Mouse (Mus musculus): ENCODE results near the gene Rexo1. TPM values are rescaled to one million over a fixed set of nuclear protein-coding genes. Genes with fewer than 3 reads are reported as not detected.
A peak's percentile ranks its signal among the peaks of the same experiment; 100 is the strongest.
"Not testable (repeated sequence)": the region's sequence is repeated elsewhere in the genome, so short reads cannot be mapped to it uniquely, and the experiment has no call there.

Rexo1 gene
- 10 to 100 TPM; 54.2 to 60.1 (median 57.0) TPM for total RNA-seq (2022)

DNA sequence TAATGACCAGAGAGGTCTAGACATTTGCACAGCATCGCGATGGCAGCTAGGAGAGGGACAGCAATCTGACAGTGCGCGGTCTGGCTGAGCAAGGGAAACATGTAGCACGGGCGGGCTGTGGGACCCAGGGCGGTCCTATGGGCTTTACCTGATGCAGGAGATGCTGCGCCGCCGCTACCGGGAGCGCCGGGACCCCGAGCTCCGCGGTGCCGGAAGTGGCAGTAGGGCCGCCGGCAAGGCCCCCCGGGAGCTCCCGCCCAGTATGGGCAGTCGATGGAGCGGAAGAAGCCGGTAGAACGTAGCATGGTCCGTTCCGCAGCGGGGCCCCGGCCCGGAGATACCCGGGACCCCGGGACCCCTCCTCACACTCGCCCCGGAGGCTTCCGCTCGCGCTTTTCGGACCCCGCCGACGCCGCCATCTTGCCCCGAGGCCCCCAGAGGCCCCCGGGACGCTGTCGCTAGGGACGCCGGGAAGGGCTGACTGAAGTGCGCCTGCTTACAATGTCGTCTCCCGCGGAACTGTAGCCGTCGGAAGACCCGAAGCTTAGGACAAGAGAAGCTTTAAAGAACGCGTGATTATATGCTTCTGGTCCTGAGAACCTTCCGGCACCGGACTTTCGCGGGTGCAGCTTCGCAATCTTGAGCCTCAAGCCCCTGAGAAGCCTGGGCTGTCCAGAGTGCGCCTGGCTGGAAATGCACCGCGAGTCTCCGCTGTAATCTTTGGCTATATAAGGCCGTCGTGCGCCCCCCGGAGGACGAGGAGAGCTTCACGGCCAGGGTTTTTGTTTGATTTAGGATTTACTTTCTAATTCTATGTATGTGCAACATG lies at the start of gene Rexo1:
Gene Rexo1 (minus strand): TSS at position 445 of the 829 bp plus-strand sequence.
- DNase-seq: peak; percentile 87

DNA sequence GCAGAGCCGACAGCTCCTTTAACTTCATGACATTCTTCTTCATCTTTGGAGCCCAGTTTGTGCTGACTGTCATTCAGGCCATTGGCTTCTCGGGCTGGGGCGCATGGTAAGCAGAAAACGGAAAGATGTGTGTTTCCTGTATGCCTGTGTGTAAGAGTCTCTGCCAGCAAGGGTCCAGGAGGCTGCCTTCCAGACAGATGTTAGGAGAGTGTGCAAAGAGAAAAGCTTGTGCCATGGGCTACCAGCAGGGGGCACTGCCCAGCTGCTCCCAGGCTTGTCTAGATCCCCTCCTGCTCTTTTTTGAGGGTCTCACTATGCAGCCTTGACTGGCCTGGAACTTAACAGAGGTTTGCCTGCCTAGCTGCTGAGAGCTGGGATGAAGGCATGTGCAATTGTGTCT lies 49.7 kb upstream of the Rexo1 start:
- no peak for DNase-seq

DNA sequence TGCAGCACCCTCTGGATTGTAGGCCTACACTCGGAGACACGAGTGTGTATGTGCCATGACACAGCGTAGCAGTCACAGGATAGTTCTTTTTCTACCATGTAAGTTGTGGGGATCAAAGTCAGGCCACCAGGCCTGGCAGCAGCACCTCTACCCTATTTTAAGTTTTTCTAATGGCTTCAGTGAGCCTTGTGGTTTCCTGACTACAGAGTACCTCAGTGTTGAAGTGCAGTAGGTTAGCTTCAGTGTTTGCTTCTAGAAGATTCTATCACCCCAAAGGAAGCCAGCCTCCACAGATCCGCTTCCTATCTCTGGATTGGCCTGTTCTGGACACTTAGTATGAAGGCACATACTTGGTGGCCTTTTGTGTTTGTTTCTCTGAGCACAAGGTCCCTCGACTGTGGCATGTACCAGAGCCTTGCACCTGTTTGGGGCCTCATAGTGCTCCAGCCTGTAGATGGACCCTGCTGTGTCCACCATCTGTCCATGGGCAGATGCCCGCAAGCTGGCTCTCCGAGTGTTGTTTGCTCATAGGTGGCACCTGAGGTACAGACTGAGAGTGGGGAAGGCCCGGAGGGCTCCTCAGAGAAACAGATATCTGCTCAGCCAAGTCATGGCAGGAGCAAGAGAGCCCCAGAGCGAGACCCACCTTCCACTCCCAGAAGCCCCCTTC lies 48.9 kb upstream of the Rexo1 start:
- DNase-seq: no peak

DNA sequence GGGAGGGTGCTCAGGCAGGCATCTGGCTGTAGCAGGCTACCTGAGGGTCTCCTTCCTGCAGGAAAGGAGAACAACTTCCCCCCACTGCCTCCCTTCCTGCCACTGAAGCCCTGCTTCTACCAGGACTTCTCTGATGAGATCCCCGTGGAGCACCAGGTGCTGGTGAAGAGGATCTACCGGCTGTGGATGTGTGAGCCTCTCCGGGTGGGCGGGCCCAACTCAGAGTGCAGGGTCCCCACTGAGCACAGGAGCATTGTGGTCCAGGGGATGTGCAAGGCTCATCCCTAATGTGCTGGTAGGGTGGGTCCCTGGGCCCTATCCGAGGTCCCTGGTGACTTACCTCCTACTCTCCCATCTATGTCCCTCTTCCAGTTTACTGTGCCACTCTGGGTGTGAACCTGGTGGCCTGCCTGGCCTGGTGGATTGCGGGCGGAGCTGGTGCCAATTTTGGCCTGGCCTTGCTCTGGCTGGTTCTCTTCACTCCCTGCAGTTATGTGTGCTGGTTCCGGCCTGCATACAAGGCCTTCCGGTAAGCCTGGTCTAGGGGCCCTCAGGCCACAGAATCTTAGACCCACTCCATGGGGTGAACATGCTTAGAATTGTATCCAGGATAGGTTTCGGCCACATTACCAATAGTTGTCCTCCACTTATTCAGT lies 48.0 kb upstream of the Rexo1 start:
- no peak for DNase-seq

DNA sequence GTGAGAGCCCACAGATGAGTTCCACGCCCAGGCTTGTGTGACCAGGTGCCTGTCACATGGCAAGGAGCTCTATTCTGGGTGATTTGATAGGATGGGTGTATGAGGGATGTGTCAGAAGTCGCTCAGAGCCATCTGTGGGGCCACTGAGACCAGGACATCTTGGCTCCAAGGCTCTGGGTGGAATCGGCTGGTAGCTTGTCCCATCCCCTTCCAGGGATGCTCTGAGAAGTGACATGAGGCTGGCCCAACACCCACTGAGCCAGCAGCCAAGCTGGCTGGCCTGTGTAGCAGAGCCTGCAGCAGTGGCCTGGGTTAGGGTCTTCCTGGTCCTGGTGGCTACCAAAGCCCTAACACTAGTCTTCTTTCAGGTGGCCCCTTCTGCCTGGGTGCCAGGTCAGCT lies 47.1 kb upstream of the Rexo1 start:
- DNase-seq: no peak

DNA sequence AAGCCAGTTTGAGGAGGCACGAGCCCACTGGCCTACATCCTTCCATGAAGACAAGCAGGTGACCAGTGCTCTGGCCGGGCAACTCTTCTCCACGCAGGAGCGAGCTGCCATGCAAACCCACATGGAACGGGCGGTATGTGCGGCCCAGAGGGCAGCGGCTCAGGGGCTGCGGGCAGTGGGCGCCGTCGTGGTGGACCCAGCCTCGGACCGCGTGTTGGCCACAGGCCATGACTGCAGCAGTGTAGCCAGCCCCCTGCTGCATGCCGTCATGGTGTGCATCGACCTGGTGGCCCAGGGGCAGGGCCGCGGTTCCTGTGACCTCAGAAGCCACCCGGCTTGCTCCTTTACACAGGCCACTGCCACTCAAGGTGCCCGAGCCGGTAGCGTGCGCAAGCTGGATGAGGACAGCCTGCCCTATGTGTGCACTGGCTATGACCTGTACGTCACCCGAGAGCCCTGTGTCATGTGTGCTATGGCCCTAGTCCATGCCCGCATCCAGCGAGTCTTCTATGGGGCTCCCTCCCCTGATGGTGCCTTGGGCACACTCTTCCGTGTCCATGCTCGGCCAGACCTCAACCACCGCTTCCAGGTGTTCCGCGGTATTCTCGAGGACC lies 45.5 kb upstream of the Rexo1 start:
- DNase-seq: no peak

DNA sequence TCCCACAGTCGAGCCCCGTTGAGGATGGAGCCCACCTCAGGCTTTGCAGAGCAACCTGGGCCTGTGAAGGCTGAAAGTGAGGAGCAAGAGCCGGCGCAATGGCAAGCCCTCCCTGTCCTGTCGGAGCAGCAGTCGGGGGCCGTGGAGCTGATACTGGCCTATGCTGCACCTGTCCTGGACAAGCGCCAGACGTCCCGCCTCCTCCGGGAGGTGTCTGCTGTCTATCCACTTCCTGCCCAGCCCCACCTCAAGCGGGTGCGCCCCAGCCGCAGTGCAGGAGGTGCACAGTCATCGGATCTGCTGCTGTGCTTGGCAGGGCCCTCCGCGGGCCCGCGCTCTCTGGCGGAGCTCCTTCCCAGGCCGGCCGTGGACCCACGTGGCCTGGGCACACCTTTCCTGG lies 44.9 kb upstream of the Rexo1 start:
- DNase-seq: no peak

DNA sequence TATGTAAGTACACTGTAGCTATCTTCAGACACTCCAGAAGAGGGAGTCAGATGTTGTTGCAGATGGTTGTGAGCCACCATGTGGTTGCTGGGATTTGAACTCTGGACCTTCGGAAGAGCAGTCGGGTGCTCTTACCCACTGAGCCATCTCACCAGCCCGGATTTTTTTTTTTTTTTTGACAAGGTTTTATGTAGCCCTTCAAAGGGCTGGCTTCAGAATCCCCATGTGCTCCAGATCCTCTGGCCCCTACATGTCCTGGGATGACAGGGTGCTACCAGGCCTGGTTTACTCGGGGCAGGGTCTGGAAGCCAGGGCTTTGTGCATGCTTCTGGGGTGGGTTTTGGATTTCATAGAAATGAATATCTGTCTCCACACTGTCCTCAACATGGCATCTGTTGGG lies 44.4 kb upstream of the Rexo1 start, which contains the start of gene Gm49322:
Gene Gm49322 (plus strand): TSS at position 301 of the 400 bp plus-strand sequence.
- DNase-seq: not testable (repeated sequence)

DNA sequence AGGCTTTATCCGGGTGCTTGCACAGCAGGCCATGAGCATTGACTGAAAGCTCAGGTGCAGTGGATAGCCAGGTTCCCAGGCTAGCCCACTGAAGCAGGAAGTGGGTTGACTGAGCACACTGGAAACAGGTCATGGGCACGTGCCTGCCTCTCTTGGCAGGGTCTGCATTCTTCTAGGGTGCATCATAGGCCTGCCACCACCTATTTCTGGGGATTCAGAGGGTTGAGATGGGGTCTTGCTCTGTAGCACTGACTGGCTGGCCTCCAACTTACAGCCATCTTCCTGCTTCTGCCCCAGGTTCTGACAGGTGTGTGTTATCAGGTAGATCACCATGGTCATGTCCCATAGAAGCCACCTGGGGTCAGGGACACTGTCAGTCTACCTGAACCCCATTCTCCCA lies 43.6 kb upstream of the Rexo1 start:
- DNase-seq: no peak

DNA sequence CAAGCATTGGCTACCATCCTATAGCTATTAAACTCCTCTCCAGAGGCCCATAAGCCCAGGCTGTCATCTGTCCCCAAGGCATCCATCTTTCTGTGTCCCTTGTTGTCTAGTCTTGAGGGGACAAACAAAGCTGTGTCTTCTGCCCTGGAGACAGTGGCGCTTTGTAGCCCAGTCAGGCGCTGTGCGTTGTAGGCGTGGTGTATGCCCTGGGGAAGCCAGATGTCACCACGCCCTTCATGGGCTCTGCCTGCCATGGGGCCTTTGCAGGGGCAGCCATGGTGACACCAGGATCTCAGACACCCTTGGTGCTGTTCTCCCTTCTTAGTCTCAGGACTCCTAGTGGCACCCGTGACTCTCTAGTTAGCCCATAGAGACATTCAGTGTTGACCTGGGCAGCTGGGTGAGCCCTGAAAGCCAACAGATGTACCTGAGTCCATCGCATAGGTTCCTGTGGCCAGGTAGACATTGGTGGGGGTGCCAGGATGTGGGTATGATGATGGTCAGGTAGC lies 42.7 kb upstream of the Rexo1 start:
- no peak for DNase-seq

DNA sequence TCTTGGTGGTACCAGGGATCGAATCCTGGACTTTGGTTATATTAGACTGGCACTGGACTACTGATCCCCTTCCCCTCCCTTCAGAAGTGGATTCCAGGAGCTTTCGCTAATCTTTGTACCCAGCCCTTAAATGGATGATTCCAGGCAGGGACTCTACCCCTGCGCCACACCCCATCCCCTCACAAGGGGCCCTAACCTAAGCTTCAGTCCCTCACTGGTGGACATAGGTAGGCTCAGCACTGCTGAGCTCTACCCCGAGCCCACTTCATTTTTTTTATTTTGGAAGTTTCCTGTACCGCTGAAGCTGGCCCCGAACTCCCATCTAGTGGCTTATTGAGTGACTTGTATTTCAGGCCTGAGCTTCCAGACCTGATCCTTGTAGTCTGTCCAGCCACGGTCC lies 42.0 kb upstream of the Rexo1 start:
- DNase-seq: no peak

DNA sequence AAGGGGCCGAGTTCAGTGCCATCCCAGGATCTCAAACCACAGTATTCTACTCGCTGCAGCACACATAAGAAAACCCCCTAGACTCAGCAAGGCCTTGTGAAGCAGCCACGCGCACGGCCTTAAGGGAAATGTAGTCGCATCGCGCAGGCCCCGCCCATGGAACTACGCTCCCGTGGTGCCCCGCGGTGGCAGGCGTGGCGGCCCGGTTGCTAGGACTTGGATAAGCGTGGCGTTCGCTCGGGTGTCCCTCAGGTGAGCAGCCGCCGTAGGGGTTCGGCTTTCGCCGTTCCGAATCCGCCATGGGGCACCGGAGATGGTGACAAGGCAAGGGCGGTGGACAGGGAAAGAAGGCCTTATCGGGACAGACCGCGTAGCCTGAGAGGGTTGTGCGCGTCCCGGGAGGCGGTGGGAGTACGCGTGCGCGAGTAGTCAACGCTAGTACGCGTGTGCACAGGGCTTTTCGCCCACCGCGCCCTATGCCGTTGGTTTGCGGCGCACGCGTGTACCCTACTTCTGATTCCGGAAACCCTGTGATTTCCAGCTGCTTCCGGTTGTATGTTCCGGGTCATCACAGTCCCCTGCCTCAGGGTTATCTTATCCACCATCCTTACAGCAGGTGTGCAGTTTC lies 41.5 kb upstream of the Rexo1 start, which contains the start of the genes Scamp4 and Adat3:
Gene Scamp4 (plus strand): TSS at position 175 of the 628 bp plus-strand sequence.
Gene Adat3 (plus strand): TSS at position 183 of the 628 bp plus-strand sequence.
- DNase-seq: peak; percentile 91

DNA sequence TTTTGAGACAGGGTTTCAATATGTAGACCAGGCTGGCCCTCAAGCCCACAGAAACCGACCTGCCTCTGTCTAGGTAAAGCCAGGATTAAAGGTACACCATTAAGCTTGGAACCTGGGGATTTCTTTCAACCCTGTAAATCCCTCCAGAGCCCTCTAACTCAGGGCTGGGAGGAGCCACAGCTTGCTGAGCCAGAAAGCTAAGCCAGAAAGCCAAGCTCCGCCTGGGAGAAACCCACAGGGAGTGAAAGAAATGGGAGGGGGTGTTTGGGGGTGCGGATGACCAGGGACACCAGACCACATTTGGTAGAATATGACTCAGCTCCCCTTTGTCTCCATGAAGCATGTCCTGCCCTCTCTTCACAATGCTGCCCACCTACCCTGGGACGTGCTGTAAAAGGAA lies 35.0 kb upstream of the Rexo1 start:
- no peak for DNase-seq

DNA sequence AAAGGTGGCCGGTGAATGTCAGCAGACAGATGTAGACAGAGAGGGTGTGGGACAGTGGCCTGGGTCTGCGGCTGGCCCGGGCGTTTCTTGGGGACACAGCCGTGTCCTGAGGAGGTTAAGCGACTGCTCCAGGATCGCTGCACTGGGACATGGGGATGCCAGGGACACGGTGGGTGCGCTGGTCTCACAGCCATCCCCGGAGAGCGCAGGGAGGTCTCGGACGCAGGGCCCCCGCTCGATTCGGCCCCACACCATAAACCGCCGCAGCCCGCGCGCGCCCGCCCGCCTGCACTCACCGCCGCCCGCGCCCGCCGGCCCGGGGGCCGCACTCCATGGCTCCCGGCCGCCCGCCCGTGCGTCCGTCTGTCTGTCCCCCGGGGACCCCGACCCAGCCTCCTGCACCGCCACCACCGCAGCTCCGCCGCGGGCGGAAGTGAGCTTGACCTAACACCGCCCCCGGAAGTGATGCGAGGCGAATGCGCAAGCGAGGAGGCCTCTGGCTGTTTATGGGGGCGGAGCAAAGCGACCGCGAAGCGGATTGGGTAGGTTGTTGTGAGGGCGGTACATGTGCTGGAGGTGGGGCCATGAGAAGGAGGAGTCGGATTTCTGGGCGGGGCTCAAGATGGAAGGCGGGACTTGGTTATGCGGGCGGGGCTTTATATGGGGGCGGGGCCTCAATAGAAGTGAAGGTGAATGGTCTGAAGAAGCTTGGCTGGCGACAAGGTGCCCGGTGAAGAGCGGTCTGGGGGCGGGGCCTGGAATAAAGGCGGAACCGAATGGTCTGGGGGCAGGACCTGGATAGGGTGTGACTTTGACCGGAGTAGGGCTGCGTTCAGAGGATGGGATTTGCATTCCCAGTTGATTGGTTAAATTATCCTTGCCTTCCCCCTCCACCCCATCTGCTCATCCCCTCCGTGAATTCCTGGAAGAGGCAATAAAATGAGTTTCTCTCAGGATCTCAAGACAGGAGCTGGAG lies 28.8 kb upstream of the Rexo1 start, which contains the start of gene Abhd17a:
Gene Abhd17a (minus strand): TSS at position 463 of the 976 bp plus-strand sequence.
- DNase-seq: peak; percentile 94

DNA sequence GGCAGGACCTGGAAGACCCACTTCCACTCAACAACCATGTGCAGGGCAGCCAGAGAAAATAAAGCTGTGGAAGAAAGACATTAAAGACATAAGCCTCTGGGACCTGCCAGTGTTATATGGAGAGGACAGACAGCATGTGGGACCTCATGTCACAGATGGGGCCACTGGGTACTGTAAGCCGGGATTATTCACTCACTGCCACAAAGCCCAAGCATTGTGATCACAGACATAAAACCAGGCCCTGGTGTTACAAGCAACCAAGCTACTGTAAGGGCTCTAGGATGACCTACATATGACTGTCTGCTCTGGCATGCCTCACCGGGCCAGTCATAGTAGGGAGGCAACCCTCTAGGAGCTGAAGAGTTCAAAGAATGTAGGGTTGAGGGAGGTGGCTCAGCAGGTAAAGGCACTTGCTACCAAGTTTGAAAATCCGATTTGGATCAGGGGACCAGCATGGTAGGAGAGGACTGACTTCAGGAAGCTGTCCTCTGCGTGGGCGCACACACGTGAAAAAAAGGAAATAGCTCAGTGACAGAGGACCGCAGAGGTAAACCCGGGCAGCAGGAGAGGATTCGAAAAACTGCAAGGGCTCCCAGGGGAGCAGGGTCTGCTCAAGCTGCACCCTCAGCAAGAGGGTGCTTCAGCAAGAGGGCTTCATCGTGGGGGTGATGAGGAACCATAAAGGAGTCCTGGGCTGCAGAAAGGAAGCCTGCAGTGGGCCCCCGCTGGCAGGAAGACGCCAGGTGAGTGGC lies 27.9 kb upstream of the Rexo1 start:
- no peak for DNase-seq

DNA sequence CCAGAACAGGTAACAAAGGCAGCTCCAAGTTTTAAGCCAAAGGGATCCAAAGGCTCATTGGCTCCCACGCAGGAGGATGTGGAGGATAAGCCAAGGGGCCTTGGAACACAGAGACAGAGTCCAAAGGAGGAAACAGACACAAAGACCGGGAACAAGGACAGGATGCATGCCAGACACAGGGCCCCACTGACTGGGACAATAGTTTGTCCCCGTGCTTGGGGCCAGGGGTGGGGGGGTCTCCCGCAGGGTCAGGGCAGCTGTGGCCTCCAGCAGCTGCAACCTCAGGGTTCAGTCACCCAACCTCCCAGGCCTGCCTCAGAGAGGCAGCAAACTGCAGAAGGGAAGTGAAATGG lies 25.9 kb upstream of the Rexo1 start:
- no peak for DNase-seq

DNA sequence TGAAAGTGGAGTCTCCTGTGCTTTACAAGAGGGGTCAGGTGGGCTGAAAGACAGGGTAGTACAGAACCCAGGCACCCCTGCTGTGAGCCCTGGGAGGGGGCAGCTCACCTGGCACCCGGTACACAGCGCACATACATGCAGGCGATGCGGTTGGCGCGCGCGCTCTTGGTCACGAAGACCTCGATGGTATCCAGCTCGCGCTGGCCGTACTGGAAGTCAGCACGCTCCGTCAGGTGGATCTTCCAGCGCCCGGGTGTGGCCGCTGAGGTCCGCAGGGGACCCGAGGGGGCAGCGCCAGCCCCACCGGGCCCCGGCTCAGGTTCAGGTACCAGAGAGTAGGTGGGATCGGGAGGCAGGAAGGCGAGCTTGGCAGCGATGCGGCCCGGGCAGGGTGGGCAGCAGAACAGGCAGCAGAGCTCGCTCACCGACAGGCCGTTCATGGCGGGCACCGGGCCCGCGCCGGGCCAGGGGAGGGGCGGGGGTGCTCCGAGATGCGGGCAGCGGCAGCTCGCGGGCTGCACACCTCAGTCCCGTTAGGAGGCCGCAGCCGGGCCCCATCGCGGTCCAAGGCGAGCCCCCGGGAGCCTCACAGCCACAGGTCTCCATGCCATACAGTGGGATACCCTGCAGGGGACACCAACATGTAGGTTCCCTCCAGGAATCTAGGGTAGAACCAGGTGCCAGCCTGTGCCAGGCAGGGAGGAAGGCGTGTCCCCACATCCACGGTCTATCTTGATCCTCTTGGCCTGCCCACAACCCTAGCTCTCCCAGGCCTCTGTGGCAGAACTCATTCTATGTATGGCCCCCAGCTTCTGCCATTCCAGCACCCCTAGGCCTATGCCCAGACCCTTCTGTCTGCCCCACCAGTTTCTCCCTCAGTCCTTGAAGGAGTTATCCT lies 25.3 kb upstream of the Rexo1 start:
- no peak for DNase-seq

DNA sequence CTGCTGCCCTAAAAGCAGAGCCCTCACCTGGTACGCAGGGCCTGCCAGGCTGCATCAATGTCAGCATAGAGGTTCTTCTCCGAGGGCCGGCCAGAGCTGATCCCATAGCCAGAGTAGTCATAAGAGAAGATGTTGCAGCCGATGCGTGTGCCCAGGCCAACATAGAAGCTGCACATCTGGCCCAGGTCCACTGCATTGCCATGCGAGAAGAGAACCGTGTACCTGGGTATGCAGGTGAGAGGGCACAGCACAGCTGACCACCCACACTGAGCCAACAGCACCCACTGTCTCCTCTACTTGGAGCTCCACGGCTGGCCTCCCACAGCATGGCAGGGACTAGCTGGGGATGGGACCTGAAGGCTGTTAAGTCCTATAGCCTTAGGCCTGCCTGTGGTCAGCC lies 24.2 kb upstream of the Rexo1 start:
- no peak for DNase-seq
